In genomic region chr14:22161416-22161815, GRCm38 (mm10) we compare ENCODE assay signal across 16 mouse cellular contexts.
DNase-seq lines count a peak whose midpoint lies in the region; ATAC-seq lines count a peak whose summit lies in the region.
"Had no signal": no experiment of that assay in that cellular context is flagged by ENCODE, and none has a peak within 500 bp of the region (broad histone marks: within the 10 kb centered on the region; RNA-seq: fewer than 3 reads in every experiment).

No protein-coding gene starts in this region.

- H3K27ac ChIP-seq in kidney, embryonic 14.5 days (ENCODE audit: low read depth, low read length): no peak overlapping the region
- H3K27ac ChIP-seq in midbrain, embryonic 16.5 days (ENCODE audit: low read length): no peak overlapping the region
- H3K27ac ChIP-seq: embryonic facial prominence, embryonic 15.5 days; heart, embryonic 10.5 days; limb, embryonic 13.5 days; liver, embryonic 14.5 days had no signal

- no peaks in the 10 kb centered on the region for H3K9me3 ChIP-seq in kidney, embryonic 14.5 days (ENCODE audit: control insufficient read depth, low read length)
- H3K9me3 ChIP-seq in midbrain, embryonic 16.5 days (replicated peaks; ENCODE audit: control insufficient read depth, low read length, poor library complexity, severe bottlenecking): no peaks in the 10 kb centered on the region
- H3K9me3 ChIP-seq: embryonic facial prominence, embryonic 15.5 days; heart, embryonic 10.5 days; limb, embryonic 13.5 days had no signal

- peak; percentile 49; the same call in 1 of the 2 replicates for ATAC-seq in kidney, embryonic 14.5 days (ENCODE audit: low FRiP score, low TSS enrichment)
- ATAC-seq in midbrain, embryonic 16.5 days: no peak

- peaks cover 6% of the 10 kb centered on the region for H3K27me3 ChIP-seq in kidney, embryonic 14.5 days (ENCODE audit: control insufficient read depth, insufficient read depth, low read length)
- no peaks in the 10 kb centered on the region; the same call in 1 of the 2 replicates for H3K27me3 ChIP-seq in midbrain, embryonic 16.5 days (ENCODE audit: control insufficient read depth, insufficient read depth, low read depth, low read length)
- H3K27me3 ChIP-seq: CH12.LX; embryonic facial prominence, embryonic 15.5 days had no signal

- no peaks in the 10 kb centered on the region for H3K36me3 ChIP-seq in kidney, embryonic 14.5 days (ENCODE audit: control insufficient read depth, insufficient read depth, low read length)
- H3K36me3 ChIP-seq in midbrain, embryonic 16.5 days (ENCODE audit: control insufficient read depth, insufficient read depth, low read length): no peaks in the 10 kb centered on the region
- H3K36me3 ChIP-seq: embryonic facial prominence, embryonic 15.5 days; heart, embryonic 10.5 days; limb, embryonic 13.5 days had no signal

- H3K4me2 ChIP-seq in kidney, embryonic 14.5 days (replicated peaks; ENCODE audit: low read depth, low read length): no peak overlapping the region
- no peak overlapping the region for H3K4me2 ChIP-seq in midbrain, embryonic 16.5 days (ENCODE audit: low read length)
- H3K4me2 ChIP-seq: embryonic facial prominence, embryonic 15.5 days; limb, embryonic 13.5 days had no signal

- WGBS in kidney, embryonic 14.5 days: 9% methylated on average over 3 of the region's 3 CpGs
- WGBS in midbrain, embryonic 16.5 days: 29% methylated on average over 3 of the region's 3 CpGs

- H3K4me3 ChIP-seq in kidney, embryonic 14.5 days (ENCODE audit: low read length): no peak overlapping the region
- H3K4me3 ChIP-seq in midbrain, embryonic 16.5 days (ENCODE audit: low read depth, low read length): no peak overlapping the region
- H3K4me3 ChIP-seq: embryonic facial prominence, embryonic 15.5 days; heart, embryonic 10.5 days; limb, embryonic 13.5 days had no signal

- intact Hi-C loops in heart, postnatal 14 days (cut with DNase I): no loop called here

- H3K4me1 ChIP-seq in kidney, embryonic 14.5 days (ENCODE audit: control insufficient read depth, insufficient read depth, low read length): peaks cover 10% of the 10 kb centered on the region; the same call in 1 of the 2 replicates
- no peaks in the 10 kb centered on the region for H3K4me1 ChIP-seq in midbrain, embryonic 16.5 days (ENCODE audit: control insufficient read depth, insufficient read depth, low read length)
- H3K4me1 ChIP-seq: heart, embryonic 10.5 days had no signal

- no peak overlapping the region for H3K9ac ChIP-seq in kidney, embryonic 14.5 days (ENCODE audit: low read depth, low read length)
- no peak overlapping the region for H3K9ac ChIP-seq in midbrain, embryonic 16.5 days (ENCODE audit: low read depth, low read length)
- H3K9ac ChIP-seq: embryonic facial prominence, embryonic 15.5 days; limb, embryonic 13.5 days; liver, embryonic 14.5 days had no signal

- DNase-seq in heart, adult 11 months: peak; percentile 22
- no peak for DNase-seq in heart, postnatal 14 days
- peak; percentile 22 to 37 for DNase-seq in adrenal gland, postnatal 36 days
- DNase-seq in kidney, postnatal 36 days: peak; percentile 48 to 53
- DNase-seq in Muller cell, postnatal 12 days (ENCODE audit: inconsistent ontology term): no peak
- DNase-seq: cerebellum, adult 18-20 months; cerebellum, postnatal 36 days; lung, postnatal 10 days; thymus, postnatal 4 days had no signal

Comparison
In these comparisons a context has a peak if more than half of its experiments do, and no peak if none do; other contexts are left out.
1. DNase-seq: peak in heart, adult 11 months (single experiment), adrenal gland, postnatal 36 days (2 of 2) and kidney, postnatal 36 days (2 of 2); none in heart, postnatal 14 days (0 of 2) and Muller cell, postnatal 12 days (single experiment).